Mouse (Mus musculus): ENCODE data around the gene Pnlip. TPM values are rescaled to one million over a fixed set of nuclear protein-coding genes. Genes with fewer than 3 reads are reported as not detected.

Pnlip gene
- total RNA-seq (2021) = not detected
- long read RNA-seq, experiment 1 = 0 reads
- long read RNA-seq, experiment 2 = 0 reads

DNA sequence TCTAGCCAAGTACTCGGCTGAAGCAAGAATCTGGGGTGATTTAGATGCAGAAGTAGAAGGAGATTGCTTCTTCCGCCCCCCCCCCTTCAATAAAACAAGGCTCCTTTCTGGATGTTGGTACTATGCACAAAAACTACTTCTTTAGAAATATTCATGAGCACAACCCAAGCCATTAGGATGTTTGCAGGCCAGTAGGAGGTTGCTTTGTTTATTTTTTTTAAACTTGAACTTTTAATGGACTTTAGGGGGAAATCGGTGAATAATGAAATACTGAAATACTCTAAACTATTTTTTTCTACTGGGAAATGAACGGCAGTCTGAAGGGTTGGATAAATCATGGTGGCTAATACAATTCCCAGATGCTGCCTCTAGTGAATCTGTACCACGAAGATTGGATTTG lies at the start of gene Pnlip:
Gene Pnlip (plus strand): TSS at position 301 of the 400 bp plus-strand sequence.
- no peak for DNase-seq (ENCODE audit: low spot score in 2 of 2)

DNA sequence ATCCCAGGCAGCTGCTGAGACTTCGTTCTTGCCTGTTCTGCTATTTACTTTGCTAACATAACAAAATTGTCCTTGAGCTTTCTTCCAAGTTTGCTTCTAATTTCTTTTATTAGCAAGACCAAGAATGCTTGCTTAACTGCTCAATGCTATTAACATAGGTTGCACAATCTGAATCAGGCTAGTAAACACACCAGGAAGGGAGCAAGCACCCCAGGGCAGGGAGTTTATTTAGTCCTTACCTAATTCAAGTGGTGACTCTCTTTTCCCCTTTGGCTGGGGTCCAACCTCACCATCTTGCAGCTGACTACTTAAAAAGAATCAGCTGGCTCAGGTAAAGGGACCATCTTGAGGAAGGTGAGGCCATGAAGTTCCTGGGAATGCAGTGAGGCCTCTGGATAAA lies 42.6 kb upstream of the Pnlip start:
- no peak for DNase-seq (ENCODE audit: low spot score in 2 of 2)

DNA sequence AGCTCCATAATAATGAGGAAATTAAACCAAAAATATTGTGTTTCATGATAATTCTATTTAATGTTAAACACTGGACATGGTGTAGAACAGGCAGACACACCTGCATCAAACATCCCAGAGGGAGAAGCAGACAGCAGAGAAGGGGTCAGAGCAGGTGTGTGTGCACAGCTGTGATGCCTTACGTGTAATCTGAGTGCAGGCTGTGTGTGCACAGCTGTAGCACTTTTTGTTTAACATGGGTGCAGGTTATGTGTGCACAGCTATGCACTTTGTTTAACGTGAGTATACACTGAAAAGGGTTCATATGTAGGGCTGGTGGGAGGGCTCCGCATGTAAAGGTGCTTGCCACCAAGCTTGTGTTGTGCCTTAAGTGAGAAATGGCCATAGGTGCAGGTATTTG lies 39.6 kb upstream of the Pnlip start:
- DNase-seq (ENCODE audit: low spot score in 2 of 2) = no peak

DNA sequence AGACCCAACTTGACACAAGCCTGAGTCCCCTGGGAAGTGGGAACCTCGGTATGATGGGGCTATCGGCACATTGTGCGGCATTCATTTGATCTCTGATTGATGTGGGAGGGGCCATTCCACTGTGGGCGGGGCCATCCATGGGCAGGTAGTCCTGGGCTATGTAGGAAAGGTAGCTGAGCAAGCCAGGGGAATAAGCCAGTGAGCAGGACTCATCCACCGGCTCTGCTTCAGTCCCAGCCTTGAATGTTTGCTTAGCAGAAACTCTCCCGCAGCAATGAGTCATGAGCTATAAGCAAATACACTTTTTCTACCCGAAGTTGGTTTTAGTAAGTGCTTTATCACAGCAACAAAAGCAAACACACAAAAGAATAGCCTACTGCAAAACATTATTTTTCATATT lies 35.7 kb upstream of the Pnlip start:
- DNase-seq (ENCODE audit: low spot score in 2 of 2) = no peak

DNA sequence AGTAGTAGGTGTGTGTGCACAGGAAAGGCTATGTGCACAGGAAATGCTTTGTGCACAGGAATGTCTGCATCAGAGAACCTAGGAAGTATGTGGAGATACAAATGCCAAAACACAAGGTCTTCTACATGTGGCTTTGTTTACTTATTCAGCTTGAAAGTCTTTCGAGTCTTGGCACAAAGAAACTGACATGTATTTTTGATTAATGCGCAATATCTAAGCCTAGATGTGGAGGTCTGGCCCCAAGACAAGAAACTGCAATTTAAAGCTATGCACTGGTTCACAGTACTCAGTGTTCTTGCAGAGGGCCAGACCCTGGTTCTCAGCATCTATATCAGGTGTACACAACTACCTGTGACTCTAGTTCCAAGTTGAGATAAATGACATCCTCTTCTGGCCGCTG lies 31.6 kb upstream of the Pnlip start:
- no peak for DNase-seq (ENCODE audit: low spot score in 2 of 2)

DNA sequence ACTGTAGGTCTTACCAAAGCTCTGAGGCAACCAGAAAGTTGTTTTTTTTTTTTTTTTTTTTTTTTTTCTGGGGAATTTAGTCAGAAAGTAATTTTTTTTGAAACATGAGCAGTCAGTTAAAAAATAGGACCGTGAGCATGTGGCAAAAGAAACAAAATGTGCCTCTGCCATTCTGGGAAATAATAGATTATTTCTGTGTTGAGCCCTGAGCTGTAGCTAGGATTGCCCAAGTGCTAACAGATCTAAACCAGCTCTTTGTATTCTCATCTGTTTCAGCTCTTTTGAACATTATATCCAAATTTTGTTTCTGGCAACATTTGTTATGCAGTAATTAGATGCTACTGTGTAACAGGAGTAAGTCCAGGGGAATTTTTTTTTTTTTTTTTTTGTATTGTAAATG lies 30.7 kb upstream of the Pnlip start:
- DNase-seq (ENCODE audit: low spot score in 2 of 2) = no peak

DNA sequence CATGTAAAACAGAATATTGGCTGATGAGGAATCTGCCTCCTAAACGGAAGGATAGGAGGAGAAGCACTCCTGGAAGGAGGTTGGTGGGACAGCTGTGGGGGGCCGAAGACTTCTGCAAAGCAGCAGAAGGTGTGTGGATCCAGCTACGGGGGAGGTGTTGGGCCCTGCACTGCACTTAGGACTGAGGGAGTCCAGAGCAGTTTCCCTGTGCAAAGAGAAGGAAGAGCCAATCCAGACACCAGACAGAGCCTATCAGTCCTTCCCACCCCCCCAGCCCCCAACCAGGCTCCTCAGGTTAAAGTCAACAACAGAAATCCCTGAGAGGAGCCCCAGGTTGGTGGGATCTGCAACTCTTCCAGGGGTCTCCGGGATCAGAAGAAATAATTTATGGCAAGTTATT lies 27.5 kb upstream of the Pnlip start:
- DNase-seq (ENCODE audit: low spot score in 2 of 2) = no peak

DNA sequence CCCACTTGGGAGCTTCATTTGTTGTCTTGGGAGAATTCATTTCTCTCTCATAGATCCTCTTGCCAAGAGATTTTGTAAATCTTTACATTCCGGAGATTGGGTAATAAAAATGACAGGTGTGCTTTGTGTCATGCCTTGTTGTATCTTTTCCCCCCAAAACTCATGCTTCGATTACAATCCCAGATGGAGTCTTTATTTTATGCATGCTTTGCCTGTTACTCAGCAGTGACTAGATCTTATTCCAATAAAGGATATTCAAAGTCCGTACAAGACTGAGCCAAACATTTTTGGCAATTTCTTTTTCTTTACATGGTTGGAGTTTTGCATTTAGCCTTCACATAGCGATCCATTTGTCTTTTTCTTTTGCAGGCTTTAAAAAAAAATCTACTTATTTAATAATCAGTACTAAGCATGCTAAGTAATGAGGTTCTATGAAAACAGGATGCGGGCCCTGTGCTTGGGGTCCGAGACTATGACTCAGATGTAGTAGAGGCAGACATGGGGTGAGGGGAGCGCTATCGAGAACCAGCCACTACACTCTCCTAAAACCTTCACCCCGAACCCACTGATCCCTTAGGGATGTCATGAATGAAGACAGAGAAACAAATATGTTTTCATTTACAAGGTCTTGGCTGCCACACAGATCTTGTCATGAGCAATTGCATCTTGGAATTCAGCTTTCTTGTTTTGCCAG lies 26.9 kb upstream of the Pnlip start:
- DNase-seq (ENCODE audit: low spot score in 2 of 2) = no peak

DNA sequence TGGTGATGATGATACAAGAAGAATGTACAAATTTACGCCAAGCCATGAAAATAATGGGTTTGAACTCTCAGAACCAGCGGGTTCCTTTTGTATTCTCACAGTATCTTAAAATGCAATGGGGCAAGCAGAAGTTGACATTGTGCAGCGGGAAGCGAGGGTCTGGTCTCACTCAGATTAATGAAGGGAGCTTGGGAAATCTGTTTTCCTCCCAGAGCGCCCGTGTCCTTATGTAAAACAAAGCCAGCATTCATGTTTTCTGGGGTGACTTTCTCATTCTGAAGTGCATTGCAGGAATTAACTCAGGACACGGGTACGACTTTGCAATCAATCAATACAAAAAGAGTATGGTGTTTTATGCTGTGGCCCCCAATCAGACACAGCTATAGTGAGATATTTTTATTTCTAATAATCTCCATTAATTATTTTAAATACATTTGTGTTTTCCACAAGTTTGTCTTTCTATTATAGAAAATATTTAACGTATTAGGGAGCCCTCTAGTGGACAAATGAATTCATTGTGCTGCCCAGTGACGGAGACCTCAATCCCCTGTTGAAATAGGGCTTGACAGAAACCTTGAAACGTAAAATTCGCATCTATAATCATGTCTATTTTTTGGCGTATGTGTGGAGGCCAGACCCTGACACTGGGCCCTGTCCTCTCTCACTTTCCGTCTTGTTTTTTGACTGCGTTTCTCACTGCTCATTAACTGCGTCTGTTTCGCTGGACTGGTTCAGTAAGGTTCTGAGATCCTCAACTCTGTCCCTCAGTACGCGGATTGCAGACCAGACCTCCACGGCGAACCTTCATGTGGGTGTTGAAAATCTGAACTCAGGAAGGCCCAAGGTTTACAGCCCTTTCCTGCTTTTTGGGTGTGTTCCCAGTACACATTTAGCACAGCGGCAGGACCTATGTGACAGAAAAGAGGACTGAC lies 24.6 kb upstream of the Pnlip start:
- no peak for DNase-seq (ENCODE audit: low spot score in 2 of 2)

DNA sequence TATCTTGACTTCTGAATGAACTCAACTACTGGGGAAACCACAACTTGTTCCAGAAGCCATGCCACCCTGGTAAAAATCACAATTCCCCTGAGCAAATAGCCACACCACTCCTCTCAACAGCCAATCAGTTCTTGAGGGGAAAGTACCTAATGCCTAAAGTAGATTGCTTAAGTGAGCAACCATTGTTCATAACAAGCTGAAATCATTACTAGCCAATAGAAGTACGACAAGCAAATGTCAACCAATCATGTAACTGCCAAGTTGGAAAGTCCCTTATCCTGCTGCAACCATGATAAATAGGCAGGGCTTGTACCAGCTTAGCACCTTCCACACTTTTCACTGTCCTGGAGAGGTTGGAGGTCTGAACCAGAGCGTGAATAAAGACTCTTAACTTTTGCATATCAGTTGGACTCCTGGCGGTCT lies 22.9 kb upstream of the Pnlip start:
- no peak for DNase-seq (ENCODE audit: low spot score in 2 of 2)

DNA sequence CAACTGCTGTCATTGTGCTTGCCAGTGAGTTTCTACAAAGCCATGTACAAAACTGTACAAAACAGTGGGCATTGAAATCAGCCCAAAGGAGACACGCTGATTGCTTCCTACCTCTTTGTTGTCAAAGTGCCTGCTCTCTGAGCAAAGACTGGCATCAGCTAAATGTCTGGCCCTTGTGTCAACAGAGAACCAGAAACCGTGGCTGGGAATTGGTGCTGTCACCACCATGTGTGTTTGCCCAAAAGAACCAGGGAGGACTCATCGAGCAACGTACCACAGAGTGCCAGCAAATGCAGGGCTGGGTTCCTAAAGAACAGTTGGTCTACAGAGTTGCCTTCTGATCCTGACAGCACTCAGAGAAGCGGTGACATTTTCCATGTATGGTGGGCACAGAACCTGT lies 2.3 kb upstream of the Pnlip start:
- no peak for DNase-seq (ENCODE audit: low spot score in 2 of 2)

DNA sequence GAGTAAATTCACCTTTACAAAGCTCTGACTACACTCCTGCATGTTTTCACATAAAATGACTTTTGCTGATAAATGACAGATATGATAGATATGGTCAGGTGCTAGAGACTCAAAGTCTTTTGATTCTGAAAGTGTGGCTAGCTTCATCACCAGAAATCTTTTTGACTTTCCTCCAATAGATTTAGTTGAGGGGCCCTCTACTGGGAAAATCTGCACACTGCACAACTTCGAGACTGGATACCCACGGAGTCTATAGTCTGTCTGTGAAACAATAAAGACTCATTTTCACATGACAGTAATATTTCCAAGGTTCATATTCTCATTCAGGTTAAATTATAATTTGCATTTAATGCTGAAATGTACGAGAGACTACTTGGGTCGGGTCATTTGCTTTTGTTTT lies 9.8 kb downstream of the Pnlip start:
- no peak for DNase-seq (ENCODE audit: low spot score in 2 of 2)

DNA sequence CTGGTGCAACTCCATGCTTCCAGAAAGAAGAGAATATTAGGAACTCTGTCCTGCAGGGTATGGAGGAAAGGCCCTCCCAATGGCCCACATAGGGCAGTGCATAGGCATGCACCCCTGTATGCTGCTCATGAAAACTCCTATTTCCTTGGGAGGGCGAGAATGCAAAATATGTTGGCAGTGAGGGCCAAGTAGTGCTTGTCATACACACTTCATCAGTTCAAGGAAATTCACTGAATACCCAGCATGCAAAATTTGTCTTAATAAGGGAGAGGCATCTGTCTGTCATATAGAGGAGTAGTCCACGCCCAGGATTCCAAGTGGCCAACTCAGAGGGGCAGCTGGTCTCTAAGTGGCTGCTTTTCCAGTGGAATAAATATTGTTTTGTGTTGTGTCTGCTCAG lies 11.0 kb downstream of the Pnlip start:
- DNase-seq (ENCODE audit: low spot score in 2 of 2) = no peak

DNA sequence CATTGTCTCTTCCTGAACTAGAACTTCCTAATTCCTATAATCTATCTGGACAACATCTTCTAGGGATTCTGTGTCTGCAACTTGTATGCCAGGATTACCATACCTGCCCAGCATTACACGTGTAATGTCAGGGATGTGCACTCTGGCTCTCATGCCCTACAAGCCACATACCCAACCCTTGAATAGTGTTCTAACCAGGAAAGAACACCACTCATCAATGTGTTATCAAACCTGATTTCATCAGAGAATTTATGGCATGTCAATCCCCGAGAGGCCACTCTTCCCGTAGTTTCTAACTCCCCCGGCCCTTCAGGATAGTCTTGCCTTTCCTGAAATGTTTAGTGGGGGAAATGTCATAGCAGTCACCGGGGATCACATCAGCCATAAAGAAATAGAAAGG lies 12.6 kb downstream of the Pnlip start:
- no peak for DNase-seq (ENCODE audit: low spot score in 2 of 2)

DNA sequence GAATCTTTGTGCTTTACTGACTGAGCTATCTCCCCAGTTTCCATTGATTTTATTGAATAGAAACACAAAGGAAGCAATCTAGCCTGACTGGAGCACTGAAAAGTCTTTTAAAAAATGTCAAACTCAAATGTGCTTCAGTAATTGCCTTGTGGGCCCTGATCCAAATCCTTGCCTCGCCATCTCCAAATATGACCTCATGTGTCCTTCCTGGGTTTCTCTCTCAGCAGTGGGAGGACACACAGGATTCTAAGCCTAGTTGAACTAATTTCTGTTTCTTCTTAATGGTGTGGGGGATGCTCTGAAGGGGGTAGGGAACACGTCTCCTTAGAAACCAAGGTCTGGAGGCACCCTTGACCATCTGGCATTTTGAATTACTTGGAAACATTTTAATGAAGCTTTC lies 22.3 kb downstream of the Pnlip start:
- no peak for DNase-seq (ENCODE audit: low spot score in 2 of 2)

DNA sequence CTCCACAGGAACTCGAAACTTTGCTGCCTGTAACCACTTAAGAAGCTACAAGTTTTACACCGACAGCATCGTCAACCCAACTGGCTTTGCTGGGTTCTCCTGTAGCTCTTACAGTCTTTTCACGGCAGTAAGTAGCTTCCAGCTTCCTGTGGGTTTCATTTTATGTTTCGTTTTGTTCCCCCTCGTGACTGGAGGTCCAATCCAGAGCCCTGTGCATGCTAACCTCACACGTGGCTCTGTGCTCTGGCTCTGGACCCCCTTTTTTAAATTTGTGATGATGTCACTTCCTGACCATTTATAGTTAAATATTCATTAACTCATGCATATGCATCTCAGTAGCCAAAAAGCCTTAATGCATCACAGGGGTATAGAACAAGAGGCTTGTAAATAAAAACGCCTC lies 24.8 kb downstream of the Pnlip start:
- DNase-seq (ENCODE audit: low spot score in 2 of 2) = no peak

DNA sequence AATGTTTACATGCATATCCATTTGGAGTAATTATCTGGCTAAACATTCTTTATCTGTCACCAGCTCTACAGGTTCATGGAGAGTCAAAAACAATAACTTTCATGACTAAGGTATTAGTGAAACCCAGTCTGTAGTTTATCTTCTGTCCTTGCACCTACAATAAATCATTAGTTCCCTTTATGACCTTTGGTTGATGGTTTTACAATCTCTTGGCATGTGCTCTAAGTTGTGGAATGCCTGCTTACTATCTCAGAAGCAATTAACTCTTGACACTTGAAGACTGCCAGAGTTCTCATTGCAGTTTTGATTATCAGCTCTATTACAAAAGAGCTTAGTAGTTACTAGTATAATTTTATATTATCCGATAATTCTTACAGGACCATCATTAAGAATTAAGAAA lies 36.6 kb downstream of the Pnlip start:
- no peak for DNase-seq (ENCODE audit: low spot score in 2 of 2)

DNA sequence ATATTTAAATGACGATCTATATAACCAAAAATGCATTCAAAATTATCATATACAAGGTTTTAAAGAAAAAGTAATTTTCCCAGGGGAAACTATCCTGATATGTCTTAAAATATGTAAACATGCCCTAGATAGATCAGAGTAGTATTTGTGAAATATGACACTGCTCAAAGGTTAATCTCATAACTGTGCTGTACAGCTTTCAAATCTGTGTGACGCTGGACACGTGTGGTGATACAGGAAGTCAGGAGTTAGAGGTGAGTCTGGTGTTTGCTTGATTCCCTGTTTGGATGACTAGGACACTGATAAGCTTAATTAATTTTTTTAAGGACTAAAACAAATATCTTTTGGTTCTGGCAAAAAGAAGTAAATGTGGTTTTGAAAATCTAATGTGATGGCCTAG lies 43.0 kb downstream of the Pnlip start:
- DNase-seq (ENCODE audit: low spot score in 2 of 2) = no peak

DNA sequence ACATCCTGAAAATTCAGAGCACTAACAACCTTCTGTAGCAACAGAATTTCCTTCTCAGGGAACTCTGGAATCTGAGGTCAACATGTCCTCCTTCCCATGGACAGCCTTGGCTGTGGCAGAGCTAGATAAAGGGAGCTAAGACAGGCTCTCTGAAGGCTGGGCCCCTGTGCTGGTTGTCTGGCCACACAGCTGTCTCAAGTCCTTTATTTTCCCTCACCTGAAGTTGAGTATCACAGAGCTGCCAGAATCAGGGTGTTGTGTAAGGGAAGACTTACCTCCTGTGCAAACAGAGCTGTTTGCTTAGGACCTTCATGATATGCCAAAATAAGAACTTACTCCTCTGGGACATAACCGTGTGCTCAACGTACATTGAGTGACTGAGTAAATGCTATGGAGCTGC lies 43.9 kb downstream of the Pnlip start:
- no peak for DNase-seq (ENCODE audit: low spot score in 2 of 2)

DNA sequence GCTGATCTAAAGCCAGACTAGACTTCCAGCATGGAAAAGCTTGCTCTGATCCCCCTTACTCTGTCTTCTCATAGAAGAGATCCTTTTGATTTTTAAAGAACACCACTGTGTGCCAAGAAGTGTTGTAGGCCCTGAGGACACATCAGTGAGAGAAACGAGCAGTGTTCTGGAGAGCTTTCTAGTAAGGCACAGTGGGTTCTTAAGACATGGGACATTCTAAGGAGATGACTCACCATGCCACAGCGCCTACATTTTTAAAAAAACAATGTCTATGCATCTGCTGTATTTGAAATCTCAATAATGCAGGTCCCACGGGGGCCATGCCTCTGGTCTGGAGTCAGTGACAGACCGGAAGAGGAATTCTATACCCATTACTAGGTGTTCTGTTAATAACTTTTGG lies 52.3 kb downstream of the Pnlip start:
- no peak for DNase-seq (ENCODE audit: low spot score in 2 of 2)

DNA sequence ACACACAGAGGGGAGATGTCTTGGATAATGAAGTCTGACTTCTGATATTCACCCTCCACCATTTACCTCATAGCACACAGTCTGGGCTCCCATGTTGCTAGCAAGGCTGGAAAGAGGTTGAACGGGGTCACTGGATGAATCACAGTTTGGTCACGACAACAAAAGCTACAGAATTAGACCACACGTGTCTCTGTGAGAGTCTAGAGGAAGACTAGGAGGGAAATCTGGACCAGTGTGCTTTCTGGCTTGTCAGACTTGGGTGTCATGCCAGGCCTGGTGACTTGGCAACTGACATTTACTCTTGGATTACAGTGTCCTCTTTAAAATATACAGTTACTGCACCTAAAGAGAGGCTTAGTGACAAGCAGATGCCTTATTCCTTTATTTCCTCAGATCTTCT lies 56.3 kb downstream of the Pnlip start:
- DNase-seq (ENCODE audit: low spot score in 2 of 2) = no peak

DNA sequence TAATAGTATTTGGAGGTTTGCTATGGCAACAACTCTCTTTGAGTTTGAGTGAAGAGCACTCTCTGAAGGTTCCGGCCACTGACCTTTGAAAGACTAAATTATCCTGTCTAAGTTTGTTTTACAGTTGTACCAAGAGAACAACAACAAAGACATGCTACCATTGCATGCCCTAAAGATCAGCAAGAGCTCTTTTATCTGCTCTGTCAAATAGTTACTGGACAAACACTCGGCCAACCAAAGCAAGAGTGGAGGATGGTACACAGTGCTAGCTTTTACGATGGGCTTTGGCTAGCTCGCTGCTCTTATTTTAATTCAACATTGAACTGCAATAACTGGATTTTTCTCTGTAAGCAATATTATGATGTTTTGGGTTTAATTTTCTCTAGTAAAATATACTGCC lies 65.6 kb downstream of the Pnlip start:
- DNase-seq (ENCODE audit: low spot score in 2 of 2) = no peak

DNA sequence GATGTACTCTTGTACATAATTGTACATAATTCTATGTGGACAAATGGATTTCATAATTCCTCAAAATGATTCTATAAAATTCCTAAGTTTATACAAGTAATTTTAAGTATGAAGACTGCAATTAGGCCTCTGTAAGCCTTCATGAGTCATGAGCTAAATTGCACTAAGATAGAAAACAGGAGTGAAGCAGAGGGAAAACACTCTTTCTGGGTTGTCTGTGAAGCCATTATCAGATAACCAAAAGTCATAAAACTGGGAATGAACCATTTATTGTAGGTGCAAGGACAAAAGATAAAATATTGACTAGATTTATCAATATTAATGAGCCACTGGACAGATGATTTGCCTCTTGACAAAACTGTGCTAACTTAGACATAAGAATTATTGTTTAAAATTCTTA lies 68.1 kb downstream of the Pnlip start:
- no peak for DNase-seq (ENCODE audit: low spot score in 2 of 2)

Measured in adrenal gland, adult 18-20 months (tissue).